Mouse (Mus musculus): ENCODE data around the gene 2310003L06Rik. TPM values are rescaled to one million over a fixed set of nuclear protein-coding genes. Genes with fewer than 3 reads are reported as not detected.

The 2310003L06Rik gene
- polyA plus RNA-seq, 1 experiment from 2014 or later, result not detected

Other genes with a start within 250 kb of the 2310003L06Rik start
- not detected in 2 replicates for gene Csn1s2a, start 194.9 kb upstream of the 2310003L06Rik start, polyA plus RNA-seq (2015; fragmentation: Nextera tagmentation; extraction: Ambion mirVana)
- not detected in 2 replicates for gene Csn1s2b, start 161.4 kb upstream of the 2310003L06Rik start, polyA plus RNA-seq (2015; fragmentation: Nextera tagmentation; extraction: Ambion mirVana)
- gene Prr27, start 143.8 kb upstream of the 2310003L06Rik start, polyA plus RNA-seq (2015; fragmentation: Nextera tagmentation; extraction: Ambion mirVana), result not detected in 2 replicates
- not detected in 2 replicates for gene Odam, start 84.4 kb upstream of the 2310003L06Rik start, polyA plus RNA-seq (2015; fragmentation: Nextera tagmentation; extraction: Ambion mirVana)
- not detected in 2 replicates for gene Csn3, start 43.9 kb upstream of the 2310003L06Rik start, polyA plus RNA-seq (2015; fragmentation: Nextera tagmentation; extraction: Ambion mirVana)
- gene Gm28434, start 58 bp downstream of the 2310003L06Rik start, polyA plus RNA-seq (2015; fragmentation: Nextera tagmentation; extraction: Ambion mirVana), result not detected in 2 replicates
- not detected in 2 replicates for gene Cabs1, start 10.0 kb downstream of the 2310003L06Rik start, polyA plus RNA-seq (2015; fragmentation: Nextera tagmentation; extraction: Ambion mirVana)
- not detected in 2 replicates for gene Smr3a, start 33.1 kb downstream of the 2310003L06Rik start, polyA plus RNA-seq (2015; fragmentation: Nextera tagmentation; extraction: Ambion mirVana)
- not detected in 2 replicates for gene Smr2, start 117.1 kb downstream of the 2310003L06Rik start, polyA plus RNA-seq (2015; fragmentation: Nextera tagmentation; extraction: Ambion mirVana)
- gene Gm11116, start 142.1 kb downstream of the 2310003L06Rik start, polyA plus RNA-seq (2015; fragmentation: Nextera tagmentation; extraction: Ambion mirVana), result not detected in 2 replicates
- not detected in 2 replicates for gene Gm11115, start 184.6 kb downstream of the 2310003L06Rik start, polyA plus RNA-seq (2015; fragmentation: Nextera tagmentation; extraction: Ambion mirVana)

All from hindbrain, embryonic 15.5 days (tissue).